Comparison of ENCODE assay signal across 12 mouse cellular contexts in genomic region chr2:14608606-14609005, GRCm38 (mm10). TPM values are rescaled to one million over a fixed set of nuclear protein-coding genes. Genes with fewer than 3 reads are reported as not detected.
A peak's percentile ranks its signal among the peaks of the same experiment; 100 is the strongest.
DNase-seq lines count a peak whose midpoint lies in the region; ATAC-seq and TF ChIP-seq lines count a peak whose summit lies in the region.
"Had no signal": no experiment of that assay in that cellular context is flagged by ENCODE, and none has a peak within 500 bp of the region (broad histone marks: within the 10 kb centered on the region; RNA-seq: fewer than 3 reads in every experiment).

No protein-coding gene starts in this region.

- peaks cover 4% of the 10 kb centered on the region for H3K4me1 ChIP-seq in intestine, embryonic 16.5 days (ENCODE audit: control insufficient read depth, insufficient read depth, low read length)
- H3K4me1 ChIP-seq: liver, embryonic 12.5 days had no signal

- TF ChIP-seq CTCF in layer of hippocampus, adult 2 months (conservative IDR thresholded peaks at IDR 0.05): no peak

- peaks cover 6% of the 10 kb centered on the region; the same call in 1 of the 2 replicates for H3K27me3 ChIP-seq in intestine, embryonic 16.5 days (replicated peaks; ENCODE audit: control insufficient read depth, insufficient read depth, low read length)

- peak; percentile 16 for DNase-seq in adrenal gland, postnatal 10 days
- no peak for DNase-seq in adrenal gland, postnatal 4 days (ENCODE audit: low spot score in 2 of 2)
- peak; percentile 11 for DNase-seq in right cerebral cortex, postnatal 25 days
- no peak for DNase-seq in right cerebral cortex, postnatal 4 days
- peak; percentile 54 to 66 for DNase-seq in layer of hippocampus, adult 2 months (ENCODE audit: low spot score in 2 of 2)
- DNase-seq in retina, postnatal 1 day: peak; percentile 11
- DNase-seq in frontal cortex, postnatal 10 days (ENCODE audit: low spot score in 2 of 2): no peak
- DNase-seq: kidney, postnatal 25 days had no signal

- ATAC-seq in intestine, embryonic 16.5 days: no peak
- ATAC-seq: liver, embryonic 12.5 days; Patski had no signal

- H3K4me2 ChIP-seq in intestine, embryonic 16.5 days (ENCODE audit: low read depth, low read length): no peak overlapping the region
- H3K4me2 ChIP-seq: embryonic facial prominence, embryonic 15.5 days; liver, embryonic 12.5 days had no signal

- WGBS in intestine, embryonic 16.5 days: 65% methylated on average over 4 of the region's 4 CpGs

- no peaks in the 10 kb centered on the region for H3K9me3 ChIP-seq in intestine, embryonic 16.5 days (ENCODE audit: control insufficient read depth, low read length)
- H3K9me3 ChIP-seq: embryonic facial prominence, embryonic 15.5 days; liver, embryonic 12.5 days had no signal

- H3K27ac ChIP-seq in layer of hippocampus, adult 2 months: peak overlapping the region; percentile 96
- no peak overlapping the region for H3K27ac ChIP-seq in intestine, embryonic 16.5 days (ENCODE audit: low read length)
- H3K27ac ChIP-seq: embryonic facial prominence, embryonic 15.5 days; liver, embryonic 12.5 days had no signal

- H3K4me3 ChIP-seq in layer of hippocampus, adult 2 months: peak overlapping the region; percentile 32; the same call in 1 of the 2 replicates
- H3K4me3 ChIP-seq in intestine, embryonic 16.5 days (ENCODE audit: low read length): no peak overlapping the region
- H3K4me3 ChIP-seq: embryonic facial prominence, embryonic 15.5 days; liver, embryonic 12.5 days had no signal

- no peaks in the 10 kb centered on the region for H3K36me3 ChIP-seq in intestine, embryonic 16.5 days (ENCODE audit: control insufficient read depth, insufficient read depth, low read length)
- H3K36me3 ChIP-seq: embryonic facial prominence, embryonic 15.5 days; liver, embryonic 12.5 days had no signal

- H3K9ac ChIP-seq in intestine, embryonic 16.5 days (ENCODE audit: low read depth, low read length): no peak overlapping the region
- H3K9ac ChIP-seq: embryonic facial prominence, embryonic 15.5 days; liver, embryonic 12.5 days had no signal

RNA-seq across cellular contexts. Expression of gene Cacnb2, which starts 5.7 kb away (rescaled TPM):
- 10 to 100 TPM; 29.6 to 42.6 TPM for total RNA-seq in adrenal gland, postnatal 10 days (2021)
- 10 to 100 TPM; 58.6 to 61.6 TPM for total RNA-seq in adrenal gland, postnatal 4 days (2021)
- total RNA-seq in layer of hippocampus, adult 2 months (2021): 10 to 100 TPM; 90.1 to 98.7 TPM
- 1.3 and 2.3 TPM in 2 replicates for polyA plus RNA-seq in intestine, embryonic 16.5 days (2015; fragmentation: Nextera tagmentation; extraction: Ambion mirVana)

Comparison
In these comparisons a context has a peak if more than half of its experiments do, and no peak if none do; other contexts are left out.
1. DNase-seq: peak in adrenal gland, postnatal 10 days (single experiment), right cerebral cortex, postnatal 25 days (single experiment), layer of hippocampus, adult 2 months (2 of 2) and retina, postnatal 1 day (single experiment); none in adrenal gland, postnatal 4 days (0 of 2), right cerebral cortex, postnatal 4 days (single experiment) and frontal cortex, postnatal 10 days (0 of 2).